Mouse (Mus musculus): ENCODE measurements around the gene Sarnp.

- no peak for TF ChIP-seq POLR2A (IDR thresholded peaks at IDR 0.05; ENCODE audit: control insufficient read depth, extremely low read depth, insufficient read depth, low read length, poor library complexity)
- TF ChIP-seq CTCF (IDR thresholded peaks at IDR 0.05; ENCODE audit: borderline replicate concordance, control insufficient read depth, extremely low read depth, insufficient read depth, low read length, poor library complexity) = no peak
Observed at GRCm38 (mm10) chr10:128820217-128820616, 3.1 kb downstream of the Sarnp start.
